Mouse (Mus musculus): Measurements from ENCODE around the gene Asic2.
"Not testable (repeated sequence)": the region's sequence is repeated elsewhere in the genome, so short reads cannot be mapped to it uniquely, and the experiment has no call there.

The Asic2 gene

DNA sequence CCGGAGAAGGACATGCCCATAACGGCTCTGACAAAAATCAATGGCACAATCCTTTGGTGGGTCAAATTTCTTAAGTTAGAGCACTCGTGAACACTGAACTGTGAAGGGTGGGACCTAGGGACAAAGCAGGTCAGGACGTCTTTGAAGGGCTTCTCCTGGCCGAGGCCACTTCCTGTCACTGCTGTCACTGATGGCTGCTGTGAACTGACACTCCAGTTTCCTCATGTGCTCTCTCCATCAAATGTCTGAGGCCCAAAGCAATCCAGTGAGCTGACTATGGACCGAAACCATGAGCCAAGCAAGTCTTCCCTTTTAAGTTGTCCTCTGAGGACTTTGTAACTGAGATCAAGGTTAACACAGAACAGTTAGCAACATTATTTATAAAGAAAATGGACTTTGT lies 617.8 kb downstream of the Asic2 start:
- DNase-seq (ENCODE audit: low spot score in 2 of 2) = not testable (repeated sequence)

DNA sequence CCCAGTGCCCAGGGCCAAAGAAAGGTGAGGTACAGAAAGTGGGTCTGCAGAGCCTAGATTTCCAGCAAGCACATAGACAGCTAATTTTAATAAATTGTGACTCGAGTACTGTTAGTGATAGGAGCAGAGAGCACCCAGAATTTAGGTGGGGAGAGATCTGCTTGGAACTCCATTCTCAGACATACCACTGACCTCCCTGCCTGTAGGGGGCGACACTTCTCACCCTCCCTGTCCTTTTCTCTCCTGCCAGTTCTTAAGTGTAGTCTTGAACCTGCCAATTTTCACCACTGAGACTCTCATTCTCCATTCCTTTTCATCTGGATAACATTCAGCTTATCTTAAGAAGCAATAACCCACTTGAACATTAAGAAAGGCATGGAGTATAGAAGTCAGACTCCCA lies 636.3 kb downstream of the Asic2 start:
- no peak for DNase-seq (ENCODE audit: low spot score in 2 of 2)

DNA sequence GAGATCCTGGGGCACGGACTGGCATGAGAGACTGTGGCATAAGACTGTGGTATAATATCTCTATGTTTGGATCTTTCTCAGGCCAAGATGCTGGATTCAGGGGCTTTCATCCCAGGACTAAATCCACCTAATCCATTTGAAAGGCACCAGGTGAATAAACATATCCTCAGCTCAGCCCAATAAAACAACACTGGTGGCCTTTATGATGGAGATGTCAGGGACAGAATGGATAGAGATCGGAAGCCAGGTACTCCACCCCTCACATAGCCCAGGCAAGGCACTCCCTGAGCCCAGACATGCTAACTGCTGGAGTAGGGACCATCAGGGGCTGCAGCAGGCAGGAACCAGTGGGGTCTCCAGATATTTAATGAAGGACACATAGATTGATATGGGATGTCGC lies 637.3 kb downstream of the Asic2 start:
- DNase-seq (ENCODE audit: low spot score in 2 of 2) = no peak

DNA sequence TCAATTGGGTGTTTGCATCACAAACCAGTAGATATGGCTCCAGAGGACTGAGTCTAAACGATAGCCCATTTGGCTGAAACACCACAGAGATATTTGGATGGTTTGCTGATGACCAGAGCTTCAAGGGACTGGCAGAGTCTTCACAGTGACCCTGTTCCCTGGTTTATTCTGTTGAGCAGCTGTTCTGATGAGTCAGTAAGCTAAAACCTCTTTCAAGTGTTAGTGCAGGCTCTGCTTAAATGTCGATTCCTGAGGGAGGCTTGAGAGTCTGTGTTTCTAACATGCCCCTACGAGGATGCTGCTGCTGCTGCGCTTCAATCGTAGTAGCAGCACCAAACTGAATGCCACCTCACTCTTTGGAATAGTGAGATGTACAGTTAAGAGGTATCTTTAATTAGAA lies 640.2 kb downstream of the Asic2 start:
- DNase-seq (ENCODE audit: low spot score in 2 of 2) = no peak

DNA sequence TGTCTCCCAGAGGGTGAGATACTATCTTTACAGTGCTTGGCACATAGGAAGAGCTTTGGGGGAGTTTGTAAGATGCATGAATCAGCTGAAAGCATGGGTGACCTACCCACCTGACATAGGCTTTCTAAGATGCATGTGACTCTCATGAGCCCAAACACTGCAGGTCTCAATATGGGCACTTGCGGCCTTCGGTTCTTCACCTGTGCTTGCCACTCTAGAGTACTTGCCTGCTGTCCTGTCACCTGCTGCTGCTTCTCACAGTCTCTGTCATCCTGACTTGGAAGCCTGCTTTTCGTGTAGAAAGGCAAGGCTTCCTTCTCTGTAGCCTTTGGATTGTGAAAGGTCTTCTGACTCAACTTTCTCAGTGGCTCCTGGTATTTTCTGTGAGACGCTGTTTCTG lies 645.1 kb downstream of the Asic2 start:
- peak in 1 of 2 experiments; percentile 4 for DNase-seq (ENCODE audit: low spot score in 2 of 2)

DNA sequence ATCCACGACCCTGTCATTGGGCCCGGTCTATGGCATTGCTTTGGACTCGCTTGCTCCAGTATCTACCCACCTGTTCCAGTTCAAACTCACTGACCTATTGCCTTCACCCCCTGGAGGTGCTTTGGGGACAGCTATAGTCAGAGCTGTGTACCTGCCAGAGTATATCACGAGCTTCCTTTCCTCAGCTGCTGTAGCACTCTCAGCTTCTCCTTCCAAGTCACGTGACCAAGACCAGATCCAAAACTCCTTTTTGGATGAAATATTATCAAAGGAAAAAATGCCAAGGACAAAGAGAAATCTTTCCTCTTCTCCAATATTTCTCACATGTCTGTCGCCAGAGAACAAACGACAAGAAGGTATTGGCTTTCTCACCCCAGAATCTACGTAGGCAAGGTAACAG lies 645.8 kb downstream of the Asic2 start:
- DNase-seq (ENCODE audit: low spot score in 2 of 2) = peak in 1 of 2 experiments; percentile 7

DNA sequence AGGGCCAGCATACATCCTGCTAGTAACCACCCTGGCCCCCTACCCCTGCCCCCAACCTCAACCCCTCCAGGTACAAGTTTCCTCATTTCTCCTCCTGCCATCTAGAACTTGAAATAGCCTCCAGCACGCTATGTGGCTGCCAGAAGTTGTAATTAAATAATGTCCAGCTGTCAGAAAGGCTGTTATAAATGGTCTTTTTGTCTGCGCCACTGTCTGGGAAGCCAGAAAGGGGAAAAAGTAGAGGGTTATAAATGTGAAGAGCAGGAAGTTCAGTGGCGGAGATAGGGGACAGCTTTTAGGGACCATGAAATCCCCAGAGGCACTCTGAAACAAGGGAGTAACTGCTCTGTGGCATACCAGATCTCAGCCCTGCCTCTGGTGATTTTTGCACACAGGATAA lies 678.2 kb downstream of the Asic2 start:
- no peak for DNase-seq (ENCODE audit: low spot score in 2 of 2)

DNA sequence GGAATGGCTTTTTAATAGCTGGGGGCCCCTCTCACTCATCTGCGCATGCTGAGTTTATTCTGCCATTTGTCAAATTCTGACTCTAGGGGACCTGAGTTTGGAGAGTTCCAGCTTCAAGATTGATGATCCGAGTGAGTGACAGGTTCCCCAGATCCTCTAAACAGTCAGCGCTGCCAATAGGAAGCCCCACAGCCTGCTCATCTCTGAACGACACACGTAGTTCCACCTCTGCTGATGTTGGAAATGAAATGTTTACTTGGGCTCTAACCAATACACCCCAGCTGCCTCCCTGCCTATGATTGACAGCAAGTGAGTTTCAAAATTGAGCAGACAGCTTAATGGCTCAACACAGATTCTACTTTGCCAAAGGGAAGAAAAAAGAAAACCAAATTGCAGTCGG lies 685.1 kb downstream of the Asic2 start:
- no peak for DNase-seq (ENCODE audit: low spot score in 2 of 2)

DNA sequence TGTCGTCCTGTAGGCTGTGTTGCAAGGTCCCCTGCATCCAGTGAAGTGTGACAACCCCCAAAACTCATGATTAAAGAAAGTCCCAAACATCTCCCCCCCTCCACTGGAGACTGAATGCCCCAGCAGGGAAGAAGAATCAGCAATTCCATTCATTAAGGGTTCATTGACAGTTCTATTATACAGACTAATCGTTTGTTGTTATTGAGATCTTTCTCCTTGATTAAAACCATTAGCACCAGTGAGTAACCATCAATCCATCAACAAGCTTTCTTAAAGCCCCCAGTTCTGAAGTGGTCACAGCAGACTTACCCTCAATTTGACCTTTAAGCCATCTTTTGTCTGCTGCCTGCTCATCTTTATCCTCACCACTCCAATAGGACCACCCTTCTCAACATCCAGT lies 688.2 kb downstream of the Asic2 start:
- DNase-seq (ENCODE audit: low spot score in 2 of 2) = no peak

DNA sequence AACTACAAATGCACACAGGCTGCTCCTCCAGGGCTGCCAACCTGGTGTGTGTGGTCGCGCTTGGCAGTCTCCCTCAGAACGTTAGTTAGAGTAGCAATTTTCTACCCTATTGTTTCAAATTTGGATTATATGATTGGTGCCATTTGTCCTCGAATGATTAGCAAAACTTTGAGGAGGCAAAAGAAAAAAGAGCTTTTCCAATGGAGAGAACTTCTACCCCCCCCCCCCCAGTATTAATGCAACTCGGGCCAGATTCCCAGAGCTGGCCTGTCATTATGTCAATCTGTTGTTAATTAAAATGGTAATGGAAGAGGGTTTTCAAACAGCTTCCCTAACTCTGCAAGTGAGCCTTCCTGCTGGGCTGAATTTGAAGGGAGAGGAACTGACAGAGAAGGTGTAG lies 690.9 kb downstream of the Asic2 start:
- DNase-seq (ENCODE audit: low spot score in 2 of 2) = no peak

DNA sequence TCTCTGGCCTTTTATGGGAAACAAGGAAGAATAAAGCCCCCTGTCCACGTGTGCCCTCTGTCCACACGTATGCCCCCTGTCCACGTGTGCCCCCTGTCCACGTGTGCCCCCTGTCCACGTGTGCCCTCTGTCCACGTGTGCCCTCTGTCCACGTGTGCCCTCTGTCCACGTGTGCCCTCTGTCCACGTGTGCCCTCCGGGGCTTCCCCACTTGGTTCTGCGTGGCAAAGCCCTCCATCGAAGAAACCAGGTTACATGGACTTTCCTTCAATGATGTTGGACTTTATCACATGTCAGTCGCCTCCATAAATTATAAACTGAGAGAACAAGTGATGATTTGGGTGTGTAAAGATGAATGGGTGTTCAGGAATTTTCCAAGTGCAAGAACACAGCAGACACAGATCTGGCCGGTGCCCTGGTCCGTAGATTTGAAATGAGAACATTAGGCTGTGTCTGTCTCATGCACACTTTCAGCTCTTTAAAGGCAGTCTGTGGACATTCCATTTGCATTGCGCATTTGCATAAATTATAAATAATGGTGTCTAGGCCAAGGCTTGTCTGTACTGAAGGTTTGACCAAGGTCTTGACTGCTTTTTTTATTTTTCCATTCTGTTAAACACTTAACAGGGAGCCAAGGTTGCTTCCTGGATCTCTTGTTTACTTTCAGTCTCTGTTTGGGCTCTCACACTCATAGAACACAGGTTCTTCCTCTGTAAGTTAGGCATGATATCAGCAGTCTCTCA lies 695.4 kb downstream of the Asic2 start:
- no peak for DNase-seq (ENCODE audit: low spot score in 2 of 2)

DNA sequence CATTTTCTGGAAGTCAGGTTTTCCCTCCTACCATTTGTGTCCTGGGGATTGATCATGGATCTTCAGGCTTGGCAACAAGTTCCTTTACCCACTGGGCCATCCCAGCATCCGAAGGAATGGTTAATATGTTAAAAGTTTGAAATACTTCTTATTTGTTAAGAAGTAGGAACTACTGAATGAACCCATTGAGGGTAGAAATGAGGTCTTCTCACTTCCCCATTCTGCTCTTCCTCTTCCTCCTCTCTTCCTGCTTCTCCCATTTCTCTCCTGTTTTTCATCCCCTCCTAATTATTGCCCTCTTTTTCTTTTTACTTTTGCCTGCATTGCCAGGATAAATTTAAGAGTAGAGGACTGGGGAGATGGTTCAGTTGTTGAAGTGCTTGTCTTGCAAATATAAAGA lies 696.8 kb downstream of the Asic2 start:
- no peak for DNase-seq (ENCODE audit: low spot score in 2 of 2)

DNA sequence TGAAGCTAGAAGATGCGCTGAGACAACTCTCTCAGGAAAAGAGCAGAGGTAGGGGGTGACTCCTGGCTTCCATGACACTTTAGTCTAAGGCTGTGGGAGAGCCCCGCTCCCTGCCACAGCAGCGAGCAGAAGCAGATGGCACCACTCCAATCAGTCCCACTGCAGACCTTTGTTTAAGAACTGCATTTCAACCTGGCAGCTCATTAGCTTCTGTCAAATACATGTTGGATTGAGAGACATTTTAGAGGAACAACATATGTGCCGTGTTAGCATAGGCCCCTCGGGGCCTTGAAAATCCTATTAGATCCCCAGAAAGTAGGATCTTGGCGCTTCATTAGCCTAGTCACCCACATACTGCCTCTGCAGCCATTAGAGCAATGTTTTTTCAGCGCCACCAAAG lies 697.7 kb downstream of the Asic2 start:
- DNase-seq (ENCODE audit: low spot score in 2 of 2) = no peak

DNA sequence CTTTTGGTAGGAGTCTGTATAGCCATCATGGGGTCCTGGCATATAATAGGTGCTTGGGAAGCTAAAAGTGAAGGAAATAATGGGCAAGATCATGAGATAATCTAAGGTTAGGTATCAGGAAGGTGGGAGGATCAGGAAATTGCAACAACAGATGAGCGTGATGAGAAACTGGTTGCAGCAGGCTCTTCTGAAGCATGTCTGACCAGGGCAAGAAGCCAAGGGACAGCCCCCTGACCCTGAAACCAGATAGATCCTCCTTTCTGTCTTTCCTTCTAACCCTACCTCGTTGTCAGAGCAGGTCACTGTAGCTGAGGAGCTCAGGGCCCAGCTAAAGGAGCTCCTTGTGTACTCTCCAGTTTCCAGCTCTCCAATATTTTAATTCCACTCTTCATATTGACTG lies 704.5 kb downstream of the Asic2 start:
- DNase-seq (ENCODE audit: low spot score in 2 of 2) = no peak

DNA sequence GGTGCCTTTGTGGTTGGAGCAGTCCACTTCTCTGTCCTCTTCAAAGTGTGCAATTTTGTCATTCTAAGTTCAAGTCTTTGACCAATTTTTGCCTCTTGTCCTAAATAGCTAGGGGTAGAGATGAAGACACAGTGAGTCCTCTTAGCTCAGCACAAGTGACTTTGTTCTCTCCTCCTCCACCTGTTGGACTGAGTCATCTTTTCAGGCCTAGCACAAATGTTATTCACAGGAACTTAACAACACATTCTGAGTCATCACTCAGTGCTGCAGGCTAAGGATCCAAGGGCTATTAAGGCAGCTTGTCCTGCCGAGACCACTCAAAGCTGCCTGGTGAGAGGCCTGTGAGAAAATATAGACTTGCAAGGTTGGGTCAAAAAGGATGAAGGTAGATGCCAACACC lies 705.1 kb downstream of the Asic2 start:
- peak; percentile 5 to 19 for DNase-seq (ENCODE audit: low spot score in 2 of 2)

DNA sequence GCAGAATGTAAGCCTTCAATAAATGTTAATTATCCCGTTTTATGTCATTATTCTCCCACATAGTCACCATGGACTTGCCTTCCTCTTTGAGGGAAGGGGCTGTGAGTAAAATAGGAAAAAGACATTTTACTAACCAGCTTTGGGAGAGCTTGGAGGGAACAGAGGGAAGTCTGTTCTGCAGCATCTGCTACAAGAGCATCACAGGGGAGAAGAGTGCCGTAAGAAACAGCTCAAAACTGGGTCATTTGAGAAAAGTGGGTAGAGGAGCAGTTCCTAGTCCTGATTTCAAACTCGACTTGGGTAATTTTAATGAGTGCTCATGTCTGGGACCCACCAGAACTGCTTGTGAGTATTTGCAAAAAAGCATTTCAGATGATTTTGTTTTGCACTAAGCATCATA lies 707.0 kb downstream of the Asic2 start:
- DNase-seq (ENCODE audit: low spot score in 2 of 2) = no peak

DNA sequence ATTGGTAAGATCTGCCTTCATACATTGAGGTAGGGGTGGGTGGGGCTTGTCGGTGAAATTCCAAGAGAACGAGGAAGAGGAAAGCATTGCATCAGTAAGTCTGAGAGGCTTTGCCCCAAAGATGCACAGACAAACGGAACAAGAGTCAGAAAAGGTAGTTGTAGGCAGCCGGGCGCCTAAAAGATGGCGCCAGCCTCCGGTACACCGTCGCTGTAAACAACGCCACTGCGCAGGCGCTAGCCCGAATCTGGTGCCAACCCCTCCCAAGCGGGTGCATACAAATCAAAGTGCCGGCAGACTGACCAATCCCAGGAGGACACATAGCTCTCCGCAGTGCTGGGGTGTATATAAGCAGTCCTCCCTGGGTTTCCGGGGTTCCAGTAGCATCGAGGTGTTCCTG lies 727.1 kb downstream of the Asic2 start:
- DNase-seq (ENCODE audit: low spot score in 2 of 2) = not testable (repeated sequence)

DNA sequence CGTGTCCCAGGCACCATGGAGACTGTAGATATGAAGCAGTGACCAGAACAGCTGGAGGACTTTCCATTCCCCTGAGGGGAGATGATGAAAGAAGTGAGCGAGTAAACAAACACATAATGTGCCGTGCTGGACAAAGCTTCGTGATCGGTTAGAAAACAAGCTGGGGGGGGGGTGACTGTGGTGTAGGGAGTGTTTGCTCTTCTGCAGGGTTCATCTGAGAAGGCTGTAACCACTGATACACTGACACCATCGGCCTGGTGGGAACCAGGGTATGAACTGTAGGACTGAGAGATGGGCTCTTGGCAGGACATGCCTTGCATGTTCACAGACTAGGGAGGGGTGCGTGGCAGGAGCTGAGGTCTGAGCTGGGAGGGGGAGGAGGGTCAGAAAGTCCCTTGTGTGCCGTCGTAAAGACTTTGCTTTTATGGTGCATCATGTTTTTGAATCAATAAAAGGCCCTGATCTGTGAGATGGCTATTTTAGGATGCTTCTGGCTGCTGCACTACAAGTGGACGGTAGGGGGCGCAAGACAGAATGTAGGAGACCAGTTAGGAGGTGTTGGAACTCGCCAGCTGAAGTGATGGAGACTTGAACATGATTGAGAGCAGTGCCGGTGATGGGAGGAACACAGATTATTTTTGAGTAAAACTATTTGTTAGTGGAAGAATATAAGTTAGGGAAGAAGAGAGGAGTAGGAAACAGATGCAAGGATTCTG lies 728.1 kb downstream of the Asic2 start:
- no peak for DNase-seq (ENCODE audit: low spot score in 2 of 2)

DNA sequence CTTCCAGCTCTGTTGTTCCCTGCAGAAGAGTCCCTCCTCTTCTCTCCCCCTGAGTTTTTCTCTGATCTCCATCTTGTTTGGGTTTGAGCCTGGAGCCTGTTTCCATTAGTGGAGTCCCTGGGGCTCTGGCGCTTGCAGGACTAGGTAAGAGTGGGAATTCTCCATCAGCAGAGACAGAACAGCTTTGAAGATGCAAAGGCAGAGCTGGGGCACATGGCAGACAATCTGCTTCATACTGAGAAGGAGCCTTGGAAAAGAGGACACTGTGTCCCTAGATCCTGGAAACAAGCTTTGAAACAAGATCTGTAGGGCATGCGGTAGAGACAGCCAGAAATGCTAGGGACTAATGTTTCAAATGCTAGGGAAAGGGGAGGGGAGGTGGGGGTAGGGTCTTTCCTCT lies 729.2 kb downstream of the Asic2 start:
- no peak for DNase-seq (ENCODE audit: low spot score in 2 of 2)

DNA sequence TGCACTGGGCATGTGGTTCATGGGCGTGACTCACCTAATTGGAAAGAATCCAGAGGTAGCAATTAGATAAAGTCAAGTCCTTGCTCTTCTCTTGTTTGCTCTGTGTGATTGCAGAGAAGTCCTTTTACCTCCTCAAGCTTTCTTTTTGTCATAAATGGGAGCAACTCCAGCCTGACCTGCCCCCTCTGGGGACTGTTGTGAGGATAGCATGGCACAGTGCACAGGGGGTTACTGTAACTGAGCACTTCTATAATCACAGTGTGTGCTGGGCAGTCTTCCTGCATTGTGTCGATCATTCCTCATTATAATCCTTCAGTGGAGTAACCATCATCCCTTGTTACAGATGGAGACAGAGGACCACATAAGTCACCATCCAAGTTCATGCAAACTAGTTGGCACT lies 732.2 kb downstream of the Asic2 start:
- DNase-seq (ENCODE audit: low spot score in 2 of 2) = no peak

DNA sequence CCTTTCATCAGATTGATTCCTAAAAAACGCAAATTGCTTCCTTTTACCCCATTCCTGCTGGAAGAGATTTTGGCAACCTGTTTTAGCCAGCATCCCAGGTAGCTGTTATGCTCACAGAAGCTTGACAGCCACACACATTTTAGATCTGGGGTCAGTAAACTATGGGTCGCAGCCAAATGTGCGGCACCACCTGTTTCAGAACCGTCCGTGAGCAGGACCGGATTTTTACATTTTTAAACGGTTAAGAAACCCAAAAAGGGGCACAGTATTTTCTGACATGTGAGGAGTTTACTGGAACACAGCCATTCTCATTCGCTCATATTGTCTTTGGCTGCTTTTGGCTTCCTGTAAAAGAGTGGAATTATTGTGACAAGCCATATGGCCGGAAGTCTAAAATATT lies 744.9 kb downstream of the Asic2 start:
- DNase-seq (ENCODE audit: low spot score in 2 of 2) = no peak

DNA sequence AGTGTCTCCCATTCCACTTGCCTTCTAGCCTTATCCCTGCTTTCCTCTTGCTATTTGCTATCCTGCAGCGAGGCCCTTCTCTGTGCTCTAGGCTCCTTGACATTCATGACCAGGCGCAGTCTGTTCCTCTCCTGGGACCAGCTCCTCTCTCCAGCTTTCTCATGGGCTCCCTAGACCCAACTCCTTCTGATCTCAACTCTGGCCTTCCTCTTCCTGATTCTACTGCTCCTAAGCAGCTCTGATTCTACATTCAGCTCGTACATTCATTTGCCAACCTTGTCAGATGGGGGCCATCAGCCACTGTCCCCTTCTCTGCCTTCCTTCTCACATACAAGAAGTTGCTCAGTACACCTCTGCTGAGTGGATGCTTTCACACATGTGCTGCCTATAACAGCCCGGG lies 747.5 kb downstream of the Asic2 start:
- DNase-seq (ENCODE audit: low spot score in 2 of 2) = no peak

DNA sequence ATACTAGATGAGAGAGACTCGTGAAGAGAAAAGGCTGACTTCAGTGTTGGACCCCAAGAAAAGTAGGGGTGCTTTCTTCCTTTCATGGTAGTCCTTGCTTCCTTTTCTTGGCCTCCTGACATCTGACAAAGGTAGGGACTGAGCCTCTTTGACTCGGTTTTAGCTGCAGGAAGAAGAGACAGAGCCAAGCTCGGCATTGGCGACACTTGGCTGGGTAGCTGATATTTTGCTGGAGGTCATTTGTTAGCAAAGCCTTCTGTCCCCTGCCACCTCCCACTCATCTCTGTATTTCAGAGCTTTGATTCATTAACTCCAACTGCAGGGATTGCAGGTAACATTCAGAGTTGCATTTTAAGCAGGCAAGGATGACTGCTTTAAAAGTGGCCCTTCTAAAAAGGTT lies 762.8 kb downstream of the Asic2 start:
- DNase-seq (ENCODE audit: low spot score in 2 of 2) = no peak

DNA sequence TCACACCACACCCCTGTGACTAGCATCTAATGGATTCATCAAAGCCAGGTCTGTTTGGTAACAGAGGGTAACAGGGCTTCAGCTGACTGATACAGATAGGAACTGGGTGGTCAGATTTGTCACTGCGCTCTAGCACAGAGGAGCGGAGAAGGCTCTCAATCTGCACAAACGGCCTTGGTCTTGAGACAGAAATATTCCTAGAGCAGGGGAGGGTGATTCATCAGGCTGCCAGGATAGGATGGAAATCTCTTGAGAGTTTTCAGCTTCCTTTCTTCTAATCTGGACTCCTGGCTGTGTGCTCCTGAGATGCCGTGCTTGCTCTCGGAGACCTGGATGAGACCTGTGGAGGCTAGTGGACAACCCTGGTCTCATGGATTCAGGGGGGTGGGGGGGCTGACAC lies 765.7 kb downstream of the Asic2 start:
- no peak for DNase-seq (ENCODE audit: low spot score in 2 of 2)
